In genomic region chr9:99961561-99961960, GRCm38 (mm10) we compare ENCODE assay signal across 28 mouse cellular contexts.
DNase-seq lines count a peak whose midpoint lies in the region; ATAC-seq and TF ChIP-seq lines count a peak whose summit lies in the region.
"Had no signal": no experiment of that assay in that cellular context is flagged by ENCODE, and none has a peak within 500 bp of the region (broad histone marks: within the 10 kb centered on the region; RNA-seq: fewer than 3 reads in every experiment).

No protein-coding gene starts in this region.

- H3K9me3 ChIP-seq in hindbrain, postnatal 0 days (ENCODE audit: low read length): no peaks in the 10 kb centered on the region
- H3K9me3 ChIP-seq in hindbrain, embryonic 11.5 days (ENCODE audit: control insufficient read depth, low read length): no peaks in the 10 kb centered on the region
- no peaks in the 10 kb centered on the region for H3K9me3 ChIP-seq in lung, postnatal 0 days (ENCODE audit: low read length)
- H3K9me3 ChIP-seq: embryonic facial prominence, embryonic 10.5 days; embryonic facial prominence, embryonic 13.5 days; forebrain, embryonic 13.5 days; hindbrain, embryonic 13.5 days had no signal

- no peak for TF ChIP-seq EP300 in lung, postnatal 0 days (IDR thresholded peaks at IDR 0.05)

- H3K27me3 ChIP-seq in hindbrain, postnatal 0 days (ENCODE audit: insufficient read depth, low read length): no peaks in the 10 kb centered on the region
- H3K27me3 ChIP-seq in hindbrain, embryonic 11.5 days (ENCODE audit: control insufficient read depth, insufficient read depth, low read length): no peaks in the 10 kb centered on the region
- no peaks in the 10 kb centered on the region for H3K27me3 ChIP-seq in lung, postnatal 0 days (replicated peaks; ENCODE audit: insufficient read depth, low read length)
- H3K27me3 ChIP-seq: CH12.LX; embryonic facial prominence, embryonic 13.5 days; hindbrain, embryonic 13.5 days had no signal

- no peak overlapping the region for H3K27ac ChIP-seq in hindbrain, postnatal 0 days
- H3K27ac ChIP-seq in hindbrain, embryonic 11.5 days (ENCODE audit: low read depth, low read length): no peak overlapping the region
- no peak overlapping the region for H3K27ac ChIP-seq in lung, postnatal 0 days (ENCODE audit: low read length)
- H3K27ac ChIP-seq: embryonic facial prominence, embryonic 10.5 days; embryonic facial prominence, embryonic 13.5 days; forebrain, embryonic 13.5 days; gastrocnemius, adult 2 months; hindbrain, embryonic 13.5 days had no signal

- no peak overlapping the region for H3K9ac ChIP-seq in hindbrain, postnatal 0 days (replicated peaks; ENCODE audit: low read length)
- H3K9ac ChIP-seq in hindbrain, embryonic 11.5 days (ENCODE audit: low read depth, low read length): no peak overlapping the region
- H3K9ac ChIP-seq in lung, postnatal 0 days (replicated peaks; ENCODE audit: low read depth): no peak overlapping the region
- H3K9ac ChIP-seq: embryonic facial prominence, embryonic 13.5 days; forebrain, embryonic 13.5 days; forebrain, postnatal 0 days; hindbrain, embryonic 13.5 days had no signal

- H3K4me3 ChIP-seq in hindbrain, postnatal 0 days (ENCODE audit: low read length): no peak overlapping the region
- no peak overlapping the region for H3K4me3 ChIP-seq in hindbrain, embryonic 11.5 days (ENCODE audit: low read depth, low read length)
- no peak overlapping the region for H3K4me3 ChIP-seq in lung, postnatal 0 days (ENCODE audit: low read depth, low read length)
- H3K4me3 ChIP-seq: embryonic facial prominence, embryonic 10.5 days; embryonic facial prominence, embryonic 13.5 days; erythroblast, embryonic 14.5 days; forebrain, embryonic 13.5 days; gastrocnemius, adult 2 months; hindbrain, embryonic 13.5 days had no signal

- H3K4me1 ChIP-seq in hindbrain, postnatal 0 days (ENCODE audit: insufficient read depth, low read length): no peaks in the 10 kb centered on the region
- no peaks in the 10 kb centered on the region for H3K4me1 ChIP-seq in hindbrain, embryonic 11.5 days (replicated peaks; ENCODE audit: control insufficient read depth, insufficient read depth, low read length)
- H3K4me1 ChIP-seq in lung, postnatal 0 days (ENCODE audit: insufficient read depth, low read depth, low read length): no peaks in the 10 kb centered on the region
- H3K4me1 ChIP-seq: embryonic facial prominence, embryonic 10.5 days; embryonic facial prominence, embryonic 13.5 days; forebrain, embryonic 13.5 days had no signal

- no peak for TF ChIP-seq CTCF in hindbrain, postnatal 0 days (IDR thresholded peaks at IDR 0.05; ENCODE audit: low read depth)
- TF ChIP-seq CTCF in lung, postnatal 0 days (IDR thresholded peaks at IDR 0.05): no peak

- H3K4me2 ChIP-seq in hindbrain, postnatal 0 days (ENCODE audit: low read depth, low read length): no peak overlapping the region
- no peak overlapping the region for H3K4me2 ChIP-seq in hindbrain, embryonic 11.5 days (replicated peaks; ENCODE audit: low read depth, low read length)
- H3K4me2 ChIP-seq in lung, postnatal 0 days (replicated peaks; ENCODE audit: low read depth, low read length): no peak overlapping the region
- H3K4me2 ChIP-seq: embryonic facial prominence, embryonic 13.5 days; forebrain, embryonic 13.5 days; heart, embryonic 11.5 days; hindbrain, embryonic 13.5 days had no signal

- ATAC-seq in hindbrain, postnatal 0 days: no peak
- ATAC-seq in hindbrain, embryonic 11.5 days (ENCODE audit: low FRiP score): no peak
- no peak for ATAC-seq in lung, postnatal 0 days
- ATAC-seq: forebrain, embryonic 13.5 days; forebrain, postnatal 0 days; hindbrain, embryonic 16.5 days had no signal

- peak; percentile 8 for DNase-seq in hindbrain, postnatal 0 days (ENCODE audit: low spot score)
- DNase-seq in hindbrain, embryonic 11.5 days (ENCODE audit: low spot score): no peak
- DNase-seq in lung, postnatal 0 days (ENCODE audit: low spot score): peak; percentile 7
- DNase-seq in lung, postnatal 14 days: no peak
- peak; percentile 52 for DNase-seq in retina, postnatal 1 day
- DNase-seq in retina, embryonic 14.5 days (ENCODE audit: low spot score): no peak
- no peak for DNase-seq in kidney, postnatal 10 days
- DNase-seq: adrenal gland, adult 2 months; adrenal gland, postnatal 14 days; B cell, adult 2 months; cerebellum, adult 11-12 months; cerebellum, adult 8-10 months; cerebellum, postnatal 10 days; cerebellum, postnatal 36 days; embryo, embryonic 11 days; forebrain, postnatal 0 days; gastrocnemius, adult 2 months; gastrocnemius, postnatal 14 days; heart, adult 11 months had no signal

- no peaks in the 10 kb centered on the region for H3K36me3 ChIP-seq in hindbrain, postnatal 0 days (ENCODE audit: insufficient read depth, low read length)
- H3K36me3 ChIP-seq in hindbrain, embryonic 11.5 days (ENCODE audit: control insufficient read depth, insufficient read depth, low read length): no peaks in the 10 kb centered on the region
- no peaks in the 10 kb centered on the region for H3K36me3 ChIP-seq in lung, postnatal 0 days (ENCODE audit: insufficient read depth, low read length)
- H3K36me3 ChIP-seq: embryonic facial prominence, embryonic 10.5 days; embryonic facial prominence, embryonic 13.5 days; G1E; hindbrain, embryonic 13.5 days had no signal

Comparison
In these comparisons a context has a peak if more than half of its experiments do, and no peak if none do; other contexts are left out.
1. DNase-seq: peak in hindbrain, postnatal 0 days (single experiment), lung, postnatal 0 days (single experiment) and retina, postnatal 1 day (single experiment); none in hindbrain, embryonic 11.5 days (single experiment), lung, postnatal 14 days (single experiment), retina, embryonic 14.5 days (single experiment) and kidney, postnatal 10 days (single experiment).